Mouse (Mus musculus) 3134 (cell line): Measurements from ENCODE around the gene Gm13277.
"Not testable (repeated sequence)": the region's sequence is repeated elsewhere in the genome, so short reads cannot be mapped to it uniquely, and the experiment has no call there.

Experiments used
- DNase-seq: peaks from one replicate; pipeline ENCODE4 v3.0.0-alpha.2; 2011; ENCODE audit warnings: low spot score; ENCODE audit not compliant: insufficient read length; ENCODE audit errors: extremely low read depth

The Gm13277 gene

GRCm38 (mm10) chr4:88782335-88782734 is 6.1 kb upstream of the Gm13277 start:
- DNase-seq, result not testable (repeated sequence)

GRCm38 (mm10) chr4:88785409-88785808 is 3.0 kb upstream of the Gm13277 start, which contains the start of gene Gm13276:
Gene Gm13276, plus strand, starts transcription at chr4:88785709.
- not testable (repeated sequence) for DNase-seq

- not testable (repeated sequence) for DNase-seq
Measured at GRCm38 (mm10) chr4:88791250-88791649, 2.8 kb downstream of the Gm13277 start, which contains the start of gene Gm13278. Gene Gm13278, plus strand, starts transcription at chr4:88791550.

GRCm38 (mm10) chr4:88793936-88794675 is 5.7 kb downstream of the Gm13277 start, which contains the start of gene Gm13275:
Gene Gm13275, plus strand, starts transcription at chr4:88794487.
- not testable (repeated sequence) for DNase-seq

DNA sequence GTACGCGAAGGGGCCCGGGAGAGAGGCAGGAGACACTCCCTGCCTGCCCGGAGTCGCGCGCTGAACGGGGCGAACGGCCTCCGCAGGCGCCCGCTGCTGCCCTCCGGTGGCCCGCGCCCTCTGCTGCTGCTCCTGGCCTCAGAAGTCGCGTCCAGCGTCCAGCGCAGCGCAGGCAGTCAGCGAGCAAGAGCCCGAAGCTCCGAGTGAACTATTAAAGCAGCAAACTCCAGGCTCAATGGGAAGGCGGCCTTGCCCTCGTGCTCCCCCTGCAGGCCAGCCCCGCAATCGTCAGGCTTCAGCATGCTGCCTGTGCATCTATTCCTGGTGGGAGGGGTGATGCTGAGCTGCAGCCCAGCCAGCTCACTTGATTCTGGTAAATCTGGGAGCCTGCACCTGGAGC is 8.7 kb downstream of the Gm13277 start, which contains the start of gene Gm13279:
Gene Gm13279 (plus strand): TSS at position 301 of the 400 bp plus-strand sequence.
- DNase-seq, result not testable (repeated sequence)

GRCm38 (mm10) chr4:88799365-88799764 is 10.9 kb downstream of the Gm13277 start, which contains the start of gene Gm13285:
Gene Gm13285, plus strand, starts transcription at chr4:88799665.
- DNase-seq, result not testable (repeated sequence)

GRCm38 (mm10) chr4:88802954-88803353 is 14.5 kb downstream of the Gm13277 start, which contains the start of gene Gm13287:
Gene Gm13287, plus strand, starts transcription at chr4:88803254.
- not testable (repeated sequence) for DNase-seq

- not testable (repeated sequence) for DNase-seq
Measured at GRCm38 (mm10) chr4:88805231-88805630, 16.8 kb downstream of the Gm13277 start, which contains the start of gene Gm13288. Gene Gm13288, plus strand, starts transcription at chr4:88805531.

DNA sequence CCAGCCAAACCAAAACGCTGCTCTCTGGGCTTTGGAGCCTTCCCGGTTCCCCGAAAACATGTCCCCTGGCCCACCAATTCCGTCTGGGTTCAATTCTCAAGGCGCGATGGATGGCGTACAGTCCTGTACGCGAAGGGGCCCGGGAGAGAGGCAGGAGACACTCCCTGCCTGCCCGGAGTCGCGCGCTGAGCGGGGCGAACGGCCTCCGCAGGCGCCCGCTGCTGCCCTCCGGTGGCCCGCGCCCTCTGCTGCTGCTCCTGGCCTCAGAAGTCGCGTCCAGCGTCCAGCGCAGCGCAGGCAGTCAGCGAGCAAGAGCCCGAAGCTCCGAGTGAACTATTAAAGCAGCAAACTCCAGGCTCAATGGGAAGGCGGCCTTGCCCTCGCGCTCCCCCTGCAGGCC is 17.3 kb downstream of the Gm13277 start:
- not testable (repeated sequence) for DNase-seq

DNA sequence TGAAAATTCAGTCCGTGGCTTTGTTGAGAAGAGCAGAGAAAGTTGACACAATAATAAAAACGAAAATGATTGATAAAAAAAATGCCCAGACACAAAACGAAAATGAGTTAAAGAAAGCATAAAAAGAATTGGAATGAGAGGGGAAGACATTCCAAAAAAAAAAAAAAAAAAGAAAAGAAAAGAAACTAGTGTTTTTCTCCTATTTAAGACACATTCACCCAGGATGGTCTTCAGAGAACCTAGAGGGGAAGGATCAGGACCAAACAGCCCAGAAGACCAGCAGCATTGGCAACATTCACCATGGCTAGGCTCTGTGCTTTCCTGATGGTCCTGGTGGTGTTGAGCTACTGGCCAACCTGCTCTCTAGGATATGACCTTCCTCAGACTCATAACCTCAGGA is 27.5 kb downstream of the Gm13277 start, which contains the start of gene Ifna7:
Gene Ifna7 (plus strand): TSS at position 301 of the 400 bp plus-strand sequence.
- no peak for DNase-seq

GRCm38 (mm10) chr4:88819659-88820058 is 31.2 kb downstream of the Gm13277 start, which contains the start of gene Ifna11:
Gene Ifna11, plus strand, starts transcription at chr4:88819959.
- no peak for DNase-seq

- no peak for DNase-seq
Measured at GRCm38 (mm10) chr4:88822995-88823394, 34.6 kb downstream of the Gm13277 start.

DNA sequence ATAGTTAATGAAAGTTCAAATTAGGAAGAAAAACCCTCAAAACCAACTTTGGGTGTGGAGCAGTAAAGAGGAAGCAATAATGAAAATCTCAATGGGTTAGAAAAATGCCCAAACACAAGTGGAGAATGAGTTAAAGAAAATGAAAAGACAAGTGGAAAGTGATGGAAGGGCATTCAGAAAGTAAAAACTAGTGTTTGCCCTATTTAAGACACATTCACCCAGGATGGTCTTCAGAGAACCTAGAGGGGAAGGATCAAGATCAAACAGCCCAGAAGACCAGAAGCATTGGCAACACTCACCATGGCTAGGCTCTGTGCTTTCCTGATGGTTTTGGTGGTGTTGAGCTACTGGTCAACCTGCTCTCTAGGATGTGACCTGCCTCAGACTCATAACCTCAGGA is 38.7 kb downstream of the Gm13277 start, which contains the start of gene Ifna6:
Gene Ifna6 (plus strand): TSS at position 301 of the 400 bp plus-strand sequence.
- DNase-seq, result not testable (repeated sequence)

GRCm38 (mm10) chr4:88830523-88830922 is 42.1 kb downstream of the Gm13277 start:
- DNase-seq, result no peak

- not testable (repeated sequence) for DNase-seq
Measured at GRCm38 (mm10) chr4:88835225-88835624, 46.8 kb downstream of the Gm13277 start, which contains the start of gene Ifna5. Gene Ifna5, plus strand, starts transcription at chr4:88835525.
